Mouse (Mus musculus): ENCODE measurements around the gene Trappc6b.

- TF ChIP-seq CTCF (IDR thresholded peaks at IDR 0.05; ENCODE audit: borderline replicate concordance, insufficient read depth, low read length) = no peak
- no peak for TF ChIP-seq POLR2A (IDR thresholded peaks at IDR 0.05; ENCODE audit: low read depth, low read length)
Measured at GRCm38 (mm10) chr12:59039162-59039970, 21.9 kb downstream of the Trappc6b start.
